Mouse (Mus musculus): ENCODE measurements at regions not wholly inside any gene's neighbourhood (a gene's known extent, or its start where the extent isn't known, plus 50 kb on each side); places are given as distances from the start of the nearest gene placed in this dataset.

DNA sequence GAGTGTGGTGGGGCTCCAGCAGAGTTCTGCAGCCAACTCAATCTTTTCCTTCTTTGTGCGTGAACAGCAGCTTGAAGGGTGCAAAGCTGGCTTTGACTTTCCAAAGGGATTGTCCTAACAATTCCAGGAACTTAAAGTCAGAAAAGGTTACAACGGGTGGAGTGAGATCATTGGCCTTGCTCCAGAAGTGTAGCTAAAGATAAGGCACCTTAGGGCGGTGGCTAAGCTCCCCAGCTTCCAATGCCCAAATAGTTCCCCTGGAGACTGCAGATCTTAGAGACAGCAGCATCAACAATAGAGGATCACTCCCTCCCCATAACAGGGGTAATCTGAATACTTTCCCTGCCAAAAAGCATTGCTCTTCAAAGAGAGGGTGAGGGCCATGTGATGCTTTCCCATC lies 62.3 kb upstream of the Cd93 start:
- DNase-seq, result no peak

GRCm38 (mm10) chr2:148503143-148503854 lies 59.9 kb upstream of the Cd93 start:
- DNase-seq, result no peak

DNA sequence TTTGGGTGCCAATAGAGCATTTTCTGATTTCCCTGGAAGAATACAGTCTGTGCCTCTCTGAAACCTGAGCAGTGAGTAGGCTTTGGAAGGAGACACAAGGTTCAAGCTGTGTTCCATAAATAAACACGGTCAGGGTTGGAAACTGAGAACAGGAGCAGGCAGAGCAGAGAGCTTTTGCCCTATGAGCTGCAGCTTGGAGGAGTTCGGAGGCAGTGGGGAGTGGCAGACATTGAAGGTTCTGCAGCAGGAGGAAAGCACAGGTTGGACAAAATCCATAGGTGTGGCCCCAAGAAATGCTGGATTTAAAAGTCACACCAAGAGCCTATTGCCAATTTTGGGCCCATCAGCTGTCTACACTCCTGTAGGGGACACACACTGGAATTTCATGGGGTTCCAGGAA lies 59.0 kb upstream of the Cd93 start:
- no peak for DNase-seq

DNA sequence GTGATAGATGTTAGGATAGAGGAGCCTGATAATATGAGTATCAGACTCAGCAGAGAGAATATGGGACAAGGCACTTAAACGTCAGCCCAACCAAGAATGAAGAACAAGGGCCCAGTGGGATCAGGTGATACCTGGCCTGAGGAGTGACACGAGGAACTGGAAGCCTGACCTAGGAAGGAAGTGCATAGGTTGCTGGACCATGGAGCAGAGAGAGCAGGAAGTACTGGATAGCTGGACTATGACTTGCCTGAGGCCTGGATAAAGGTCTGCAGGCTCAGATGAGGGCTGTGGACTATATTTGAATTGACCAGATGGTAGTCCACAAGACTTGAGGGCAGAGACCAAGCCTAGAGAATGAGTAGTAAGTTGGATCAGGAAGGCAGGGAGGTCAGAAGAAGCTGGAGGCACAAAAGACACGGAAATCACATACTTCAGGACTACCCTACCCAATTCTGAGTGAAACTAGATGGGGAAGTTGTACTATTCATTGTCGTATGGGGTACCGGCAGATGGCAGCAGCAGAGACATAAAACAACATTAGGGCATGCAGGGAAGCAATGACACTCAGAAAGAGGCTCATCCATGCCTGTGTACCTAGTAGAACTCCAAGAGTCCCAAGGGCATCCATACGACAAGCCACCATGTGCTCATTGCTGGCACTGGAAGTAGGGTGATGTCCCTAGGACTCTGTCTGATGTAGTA lies 57.0 kb upstream of the Cd93 start:
- DNase-seq, result no peak

- DNase-seq, result no peak
Measured at GRCm38 (mm10) chr2:148497452-148498302, 54.3 kb upstream of the Cd93 start.

DNA sequence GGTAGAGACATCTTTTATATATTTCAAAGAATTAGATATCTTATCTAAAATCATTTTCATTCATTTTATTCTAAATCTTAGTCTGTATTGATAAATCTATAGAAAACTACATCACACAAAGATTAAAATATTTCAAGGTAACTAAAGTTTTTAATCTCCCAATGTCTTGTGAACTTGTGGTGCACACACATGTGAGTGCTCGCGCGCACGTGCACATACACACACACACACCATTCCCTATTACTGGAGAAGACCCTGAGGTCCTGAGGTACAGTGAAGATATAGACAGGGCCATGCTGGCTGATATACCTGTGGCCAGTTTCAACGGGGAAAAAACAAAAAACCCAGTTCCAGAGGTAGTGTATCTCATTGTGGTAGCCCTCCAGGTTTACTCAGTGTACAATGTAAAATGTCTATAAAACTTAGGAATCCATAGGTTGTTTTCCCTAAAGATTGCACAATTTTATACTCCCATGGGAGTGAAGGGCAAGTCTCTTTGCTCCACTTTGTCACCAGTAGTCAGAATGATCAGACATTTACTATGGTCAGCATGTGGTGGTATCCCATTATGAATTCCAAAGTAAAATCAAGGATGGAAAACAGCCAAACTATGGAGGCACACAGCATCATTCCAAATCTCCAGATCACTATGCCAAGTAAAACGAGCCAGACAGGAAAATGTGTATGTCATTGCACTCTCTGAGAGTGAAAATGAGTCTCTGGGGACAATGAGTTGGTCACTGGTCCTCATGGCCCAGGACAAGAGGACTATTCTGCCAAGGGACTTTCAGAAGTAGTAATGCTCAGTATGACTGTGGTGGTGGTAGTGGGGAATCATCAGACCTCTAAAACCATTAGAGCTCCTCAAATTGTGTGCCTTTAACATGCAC lies 53.0 kb upstream of the Cd93 start:
- DNase-seq, result no peak

- no peak for DNase-seq
Measured at GRCm38 (mm10) chr2:148495485-148495884, 52.1 kb upstream of the Cd93 start.

DNA sequence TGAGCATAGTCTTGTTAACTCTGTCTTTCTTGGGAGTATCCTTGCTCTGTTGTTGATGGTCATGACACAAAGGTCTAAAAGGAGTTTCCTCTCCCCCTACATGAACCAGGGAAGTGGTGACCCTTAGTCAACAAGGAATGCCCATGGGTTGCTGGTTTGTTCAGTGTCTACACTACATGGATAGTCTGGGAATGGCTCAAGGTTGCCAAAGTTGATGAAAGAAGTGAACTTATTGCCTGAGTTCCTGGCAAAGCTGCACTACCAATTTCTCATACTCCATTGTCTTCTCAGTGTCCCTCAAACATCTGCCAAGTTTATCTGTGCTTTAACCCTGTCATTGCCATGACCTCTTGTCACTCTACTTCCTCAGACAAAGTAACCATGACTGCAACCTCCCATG lies 49.9 kb upstream of the Cd93 start:
- DNase-seq, result no peak
